ENCODE assay signal across 15 mouse cellular contexts in genomic region chr2:30450530-30450929, GRCm38 (mm10). TPM values are rescaled to one million over a fixed set of nuclear protein-coding genes. Genes with fewer than 3 reads are reported as not detected.
DNase-seq lines count a peak whose midpoint lies in the region; ATAC-seq and TF ChIP-seq lines count a peak whose summit lies in the region.
"Had no signal": no experiment of that assay in that cellular context is flagged by ENCODE, and none has a peak within 500 bp of the region (broad histone marks: within the 10 kb centered on the region; RNA-seq: fewer than 3 reads in every experiment).

No protein-coding gene starts in this region.

- H3K9ac ChIP-seq in kidney, postnatal 0 days (ENCODE audit: low read depth, low read length) = no peak overlapping the region
- H3K9ac ChIP-seq in stomach, postnatal 0 days (ENCODE audit: low read length) = no peak overlapping the region
- H3K9ac ChIP-seq: heart, embryonic 15.5 days; liver, embryonic 15.5 days; neural tube, embryonic 12.5 days had no signal

- no peak for ATAC-seq in kidney, postnatal 0 days (replicated peaks; ENCODE audit: low FRiP score, low read depth)
- ATAC-seq in stomach, postnatal 0 days (ENCODE audit: low FRiP score, low TSS enrichment) = no peak
- ATAC-seq: hindbrain, embryonic 16.5 days had no signal

- no peaks in the 10 kb centered on the region for H3K27me3 ChIP-seq in kidney, postnatal 0 days (ENCODE audit: insufficient read depth, low read length)
- no peaks in the 10 kb centered on the region for H3K27me3 ChIP-seq in stomach, postnatal 0 days (ENCODE audit: control insufficient read depth, insufficient read depth, low read length)
- H3K27me3 ChIP-seq: heart, embryonic 15.5 days; liver, embryonic 15.5 days; neural tube, embryonic 12.5 days had no signal

- H3K36me3 ChIP-seq in kidney, postnatal 0 days (ENCODE audit: insufficient read depth, low read length) = peaks cover 22% of the 10 kb centered on the region
- H3K36me3 ChIP-seq in stomach, postnatal 0 days (ENCODE audit: control insufficient read depth, insufficient read depth, low read length) = peaks cover 9% of the 10 kb centered on the region

- H3K9me3 ChIP-seq in kidney, postnatal 0 days (replicated peaks; ENCODE audit: low read length) = no peaks in the 10 kb centered on the region
- no peaks in the 10 kb centered on the region for H3K9me3 ChIP-seq in stomach, postnatal 0 days (ENCODE audit: control insufficient read depth, low read length)

- WGBS in kidney, postnatal 0 days = 88% methylated on average over 1 of the region's 1 CpGs
- 70% methylated on average over 1 of the region's 1 CpGs for WGBS in stomach, postnatal 0 days

- H3K4me2 ChIP-seq in kidney, postnatal 0 days (ENCODE audit: low read length) = no peak overlapping the region
- H3K4me2 ChIP-seq in stomach, postnatal 0 days (replicated peaks; ENCODE audit: low read depth) = no peak overlapping the region
- H3K4me2 ChIP-seq: heart, embryonic 15.5 days; liver, embryonic 15.5 days; neural tube, embryonic 12.5 days had no signal

- TF ChIP-seq EP300 in stomach, postnatal 0 days (optimal IDR thresholded peaks at IDR 0.05) = no peak

- H3K4me1 ChIP-seq in kidney, postnatal 0 days (replicated peaks; ENCODE audit: insufficient read depth, low read length) = peaks cover 7% of the 10 kb centered on the region
- H3K4me1 ChIP-seq in stomach, postnatal 0 days (replicated peaks; ENCODE audit: control insufficient read depth, insufficient read depth) = 0 out of 2 replicates have a peak, but pooled peaks cover 3% of the 10 kb centered on the region

- no peak overlapping the region for H3K4me3 ChIP-seq in kidney, postnatal 0 days (replicated peaks; ENCODE audit: low read depth, low read length)
- H3K4me3 ChIP-seq in stomach, postnatal 0 days (ENCODE audit: low read depth, low read length) = no peak overlapping the region
- H3K4me3 ChIP-seq: erythroblast, embryonic 14.5 days; heart, embryonic 15.5 days; liver, embryonic 15.5 days; neural tube, embryonic 12.5 days had no signal

- no peak overlapping the region for H3K27ac ChIP-seq in kidney, postnatal 0 days
- H3K27ac ChIP-seq in stomach, postnatal 0 days (replicated peaks) = no peak overlapping the region
- H3K27ac ChIP-seq: heart, embryonic 15.5 days; liver, embryonic 15.5 days; neural tube, embryonic 12.5 days had no signal

- TF ChIP-seq CTCF in kidney, postnatal 0 days (IDR thresholded peaks at IDR 0.05; ENCODE audit: low read depth) = peak; percentile 55
- TF ChIP-seq CTCF in stomach, postnatal 0 days (IDR thresholded peaks at IDR 0.05; ENCODE audit: low read depth) = peak; percentile 62

- DNase-seq in kidney, postnatal 0 days (ENCODE audit: low spot score) = no peak
- no peak for DNase-seq in kidney, postnatal 14 days
- DNase-seq in thymus, postnatal 14 days = peak; percentile 26
- DNase-seq in thymus, postnatal 10 days (ENCODE audit: low spot score in 2 of 2) = no peak
- peak; percentile 65 for DNase-seq in R1 (ENCODE audit: low read depth, low spot score)
- no peak for DNase-seq in stomach, postnatal 0 days (ENCODE audit: low spot score)
- no peak for DNase-seq in ovary, postnatal 36 days (ENCODE audit: low spot score)
- DNase-seq: adrenal gland, postnatal 10 days; cerebellum, adult 11-12 months; retina, postnatal 1 day had no signal

RNA-seq across cellular contexts. Expression of gene Ier5l, which starts 23.5 kb away (rescaled TPM):
- polyA plus RNA-seq in kidney, postnatal 0 days (2015; fragmentation: Nextera tagmentation; extraction: Ambion mirVana) = 3.5 and 8.1 TPM in 2 replicates
- 1.8 and 4.4 TPM in 2 replicates for polyA plus RNA-seq in stomach, postnatal 0 days (2015; fragmentation: Nextera tagmentation; extraction: Ambion mirVana)

RNA-seq across cellular contexts. Expression of gene Ptpa, which starts 34.7 kb away (rescaled TPM):
- 131 and 142 TPM in 2 replicates for polyA plus RNA-seq in kidney, postnatal 0 days (2015; fragmentation: Nextera tagmentation; extraction: Ambion mirVana)
- 76.6 and 79.6 TPM in 2 replicates for polyA plus RNA-seq in stomach, postnatal 0 days (2015; fragmentation: Nextera tagmentation; extraction: Ambion mirVana)

RNA-seq across cellular contexts. Expression of gene Crat, which starts 34.9 kb away (rescaled TPM):
- 42.9 and 49.2 TPM in 2 replicates for polyA plus RNA-seq in kidney, postnatal 0 days (2015; fragmentation: Nextera tagmentation; extraction: Ambion mirVana)
- 22.0 and 25.9 TPM in 2 replicates for polyA plus RNA-seq in stomach, postnatal 0 days (2015; fragmentation: Nextera tagmentation; extraction: Ambion mirVana)

RNA-seq across cellular contexts. Expression of gene Dolpp1, which starts 58.5 kb away (rescaled TPM):
- 23.4 and 24.5 TPM in 2 replicates for polyA plus RNA-seq in kidney, postnatal 0 days (2015; fragmentation: Nextera tagmentation; extraction: Ambion mirVana)
- 29.8 and 32.9 TPM in 2 replicates for polyA plus RNA-seq in stomach, postnatal 0 days (2015; fragmentation: Nextera tagmentation; extraction: Ambion mirVana)

Comparison
In these comparisons a context has a peak if more than half of its experiments do, and no peak if none do; other contexts are left out.
1. DNase-seq: peak in thymus, postnatal 14 days (single experiment) and R1 (single experiment); none in kidney, postnatal 0 days (single experiment), kidney, postnatal 14 days (single experiment), thymus, postnatal 10 days (0 of 2), stomach, postnatal 0 days (single experiment) and ovary, postnatal 36 days (single experiment).